Mouse (Mus musculus) heart, adult 11 months (tissue): ENCODE measurements around the gene Uhrf1bp1.
"Not testable (repeated sequence)": the region's sequence is repeated elsewhere in the genome, so short reads cannot be mapped to it uniquely, and the experiment has no call there.

ENCODE experiments used
- DNase-seq: peaks from one replicate; pipeline ENCODE4 v3.0.0; 2022

Uhrf1bp1 gene

DNA sequence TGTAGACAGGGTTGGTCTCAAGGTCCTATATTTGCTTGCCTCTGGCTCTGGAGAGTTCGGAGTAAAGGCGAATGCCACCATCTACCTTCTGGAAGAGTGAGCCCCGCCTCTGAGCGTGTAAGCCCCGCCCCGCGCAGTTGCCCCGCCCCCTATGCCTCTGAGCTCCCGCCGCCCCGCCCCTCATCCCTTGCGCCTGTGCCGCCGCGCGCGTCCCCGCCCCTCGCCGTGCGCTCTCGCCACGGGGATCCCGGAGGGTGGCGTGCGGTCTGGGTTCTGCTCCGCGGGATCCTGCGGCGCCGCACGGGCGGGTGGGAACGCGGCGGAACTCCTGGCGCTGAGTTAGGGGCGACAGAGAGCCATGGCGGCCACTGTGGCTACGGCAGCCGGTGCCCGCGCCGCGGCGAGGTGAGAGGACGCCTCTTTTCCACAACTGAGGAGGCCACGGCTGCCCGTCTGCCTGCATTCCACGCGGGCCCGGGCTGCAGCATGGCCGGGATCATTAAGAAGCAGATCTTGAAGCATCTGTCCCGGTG lies at the start of gene Uhrf1bp1:
Gene Uhrf1bp1, plus strand, starts transcription at position 177 of the 533 bp plus-strand sequence.
- peak; percentile 98 for DNase-seq

DNA sequence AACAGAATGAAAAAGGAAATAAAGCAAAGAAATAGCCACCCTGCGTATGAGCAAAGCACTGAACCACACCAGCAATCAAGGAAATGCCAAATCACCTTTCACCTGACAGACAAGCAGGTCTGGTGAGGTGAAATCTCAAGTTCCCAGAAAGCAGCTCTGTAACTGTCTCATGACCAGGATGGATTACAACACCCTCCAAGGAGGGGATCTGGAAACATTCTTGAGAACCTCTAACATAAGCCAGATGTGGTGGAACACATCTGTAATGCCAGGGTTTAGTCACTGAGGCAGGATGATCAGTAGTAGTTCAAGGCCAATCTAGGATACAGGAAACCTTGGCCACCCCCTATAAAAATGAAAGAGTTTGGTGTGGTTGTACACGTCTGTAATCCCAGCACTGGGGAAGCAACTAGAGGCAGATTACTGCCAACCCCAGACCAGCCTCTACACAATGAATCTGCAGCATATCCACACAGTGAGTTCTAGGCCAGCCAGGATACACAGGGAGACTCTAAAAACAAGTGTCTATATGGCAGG lies 48.6 kb upstream of the Uhrf1bp1 start:
- no peak for DNase-seq

DNA sequence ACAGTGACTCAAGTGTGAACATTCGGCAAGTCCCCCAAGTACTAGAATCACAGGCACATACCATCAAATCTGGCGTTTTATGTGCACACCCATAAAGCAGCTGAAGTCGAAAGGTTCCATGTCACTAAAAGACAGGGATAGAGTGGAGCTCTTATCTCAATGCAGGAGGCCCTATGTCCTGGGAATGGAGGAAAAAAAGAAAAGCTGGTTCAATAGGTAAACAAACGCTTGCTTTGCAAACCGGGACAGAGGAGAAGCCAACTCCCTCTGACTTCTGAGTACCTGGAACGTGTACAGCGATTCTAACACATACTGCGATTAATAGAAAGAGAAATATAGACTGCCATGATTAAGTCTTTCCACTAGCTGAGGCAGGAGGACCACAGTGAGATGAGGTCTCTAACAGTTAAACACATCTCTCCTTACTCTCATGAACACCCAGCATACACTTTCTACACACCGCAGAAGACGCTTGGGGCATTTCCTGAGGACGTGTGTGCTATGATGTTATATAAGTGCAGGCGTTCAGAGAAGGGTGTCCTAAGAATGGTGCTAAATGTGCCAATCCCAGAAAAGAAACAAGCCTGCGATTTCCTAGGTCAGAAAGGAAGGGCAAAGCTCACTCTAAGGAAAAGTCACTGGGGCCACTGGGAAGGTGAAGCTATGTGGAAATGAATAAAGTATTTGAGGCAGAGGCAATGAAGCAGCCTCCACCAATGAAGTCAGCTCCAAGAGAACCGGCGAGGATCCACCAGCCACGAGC lies 45.5 kb upstream of the Uhrf1bp1 start:
- DNase-seq = no peak

DNA sequence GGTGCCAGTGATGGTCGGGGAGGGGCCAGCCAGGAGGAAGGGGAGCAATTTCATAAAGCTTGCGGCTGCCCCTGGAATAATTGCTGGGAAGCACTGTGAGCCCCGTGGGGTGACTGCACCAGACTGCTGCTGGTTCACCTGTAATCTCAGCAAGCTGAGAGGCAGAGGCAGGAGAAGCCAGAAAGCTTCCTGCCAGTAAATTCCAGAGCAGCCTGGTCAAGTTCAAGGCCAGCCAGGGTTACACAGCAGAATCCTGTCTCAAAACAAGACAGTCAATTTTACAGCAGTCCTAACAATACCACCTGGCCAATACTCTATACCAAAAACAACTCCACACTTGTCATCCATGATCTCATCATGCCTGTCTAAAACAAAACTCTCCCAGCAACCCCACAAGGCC lies 44.3 kb upstream of the Uhrf1bp1 start:
- DNase-seq = no peak

DNA sequence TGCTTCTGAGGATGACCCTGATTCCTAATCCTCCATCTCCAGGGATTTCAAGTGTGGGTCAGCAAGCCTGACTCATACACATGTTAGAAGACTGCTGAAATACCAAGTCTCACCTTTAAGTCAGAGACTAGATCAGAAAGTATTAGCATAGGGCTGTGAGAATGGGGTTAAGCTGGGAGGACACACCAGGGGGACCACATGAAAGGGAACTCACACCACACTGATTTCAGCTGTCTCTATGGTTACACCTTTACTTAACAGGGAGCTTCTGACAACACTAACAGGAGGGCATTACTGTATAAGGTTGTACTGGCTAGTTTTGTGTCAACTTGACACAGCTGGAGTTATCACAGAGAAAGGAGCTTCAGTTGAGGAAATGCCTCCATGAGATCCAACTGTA lies 41.6 kb upstream of the Uhrf1bp1 start:
- DNase-seq = no peak

DNA sequence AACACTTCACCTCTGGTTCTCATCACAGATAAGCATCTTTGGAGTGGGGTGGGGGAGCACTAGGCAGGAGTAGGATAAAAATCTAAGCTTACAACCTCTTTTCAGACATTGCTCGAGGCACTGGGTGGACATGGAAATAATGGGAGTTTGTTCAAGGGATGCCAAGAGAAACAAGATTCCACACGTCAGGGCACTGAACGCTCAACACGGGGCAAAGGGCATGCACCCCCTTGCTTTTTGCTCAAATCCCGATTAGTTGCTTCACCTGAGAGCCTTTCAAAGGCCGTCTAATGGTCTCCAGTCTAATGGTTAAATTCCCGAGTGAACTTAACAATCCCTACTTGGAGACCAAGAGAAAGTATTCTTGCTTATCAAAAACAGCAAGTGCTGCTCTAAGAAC lies 37.2 kb upstream of the Uhrf1bp1 start:
- DNase-seq = no peak

DNA sequence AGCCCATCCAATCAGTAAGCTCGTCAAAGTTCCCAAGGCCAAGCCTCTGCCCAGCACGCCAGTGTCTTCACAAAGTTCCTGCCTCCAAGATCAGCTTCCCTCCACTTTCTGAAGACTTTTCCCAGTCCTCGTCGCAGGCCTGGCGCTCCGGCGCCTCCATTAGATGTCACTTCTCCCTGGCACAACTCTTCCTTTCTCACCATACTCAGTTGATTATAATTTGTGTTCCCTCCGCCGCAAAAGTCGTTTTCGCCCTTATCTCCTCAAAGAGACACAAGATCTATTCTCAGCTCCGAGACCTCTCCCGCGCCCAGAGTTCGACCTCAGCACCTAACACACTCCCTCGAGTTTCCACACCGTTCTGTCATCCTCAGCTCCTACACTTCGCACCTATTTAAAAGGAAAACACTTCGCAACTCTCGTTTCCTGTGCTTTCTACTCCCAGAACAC lies 36.7 kb upstream of the Uhrf1bp1 start:
- DNase-seq = no peak

DNA sequence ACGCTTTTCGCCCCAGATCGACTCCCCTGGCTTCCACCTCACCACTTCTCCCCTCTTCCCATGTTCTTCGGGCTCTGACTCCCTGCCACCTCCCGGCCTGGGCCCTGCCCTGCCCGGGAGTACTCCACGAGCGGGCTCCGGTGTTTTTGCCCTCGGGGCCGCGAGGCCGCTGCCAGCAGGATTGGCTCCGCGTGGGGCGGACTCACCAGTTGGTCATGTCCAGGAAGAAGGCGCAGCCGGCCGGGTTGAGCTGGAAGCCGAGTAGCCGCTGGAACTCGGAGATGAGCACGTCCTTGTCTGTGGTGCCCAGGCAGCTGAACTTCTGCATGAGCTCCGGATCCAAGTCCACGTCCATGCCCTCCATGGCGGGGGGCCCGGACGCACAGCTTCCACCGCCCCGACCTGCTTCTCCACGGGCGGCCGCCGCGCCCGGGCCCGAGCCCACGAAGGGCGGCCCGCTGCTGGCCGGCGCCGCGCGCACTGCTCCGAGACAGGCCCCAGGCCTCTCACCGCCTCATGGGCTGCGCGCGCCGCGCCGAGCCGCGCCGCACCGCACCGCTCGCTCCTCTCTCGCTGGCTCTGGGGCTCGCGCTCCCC lies 36.2 kb upstream of the Uhrf1bp1 start:
- peak; percentile 97 for DNase-seq

DNA sequence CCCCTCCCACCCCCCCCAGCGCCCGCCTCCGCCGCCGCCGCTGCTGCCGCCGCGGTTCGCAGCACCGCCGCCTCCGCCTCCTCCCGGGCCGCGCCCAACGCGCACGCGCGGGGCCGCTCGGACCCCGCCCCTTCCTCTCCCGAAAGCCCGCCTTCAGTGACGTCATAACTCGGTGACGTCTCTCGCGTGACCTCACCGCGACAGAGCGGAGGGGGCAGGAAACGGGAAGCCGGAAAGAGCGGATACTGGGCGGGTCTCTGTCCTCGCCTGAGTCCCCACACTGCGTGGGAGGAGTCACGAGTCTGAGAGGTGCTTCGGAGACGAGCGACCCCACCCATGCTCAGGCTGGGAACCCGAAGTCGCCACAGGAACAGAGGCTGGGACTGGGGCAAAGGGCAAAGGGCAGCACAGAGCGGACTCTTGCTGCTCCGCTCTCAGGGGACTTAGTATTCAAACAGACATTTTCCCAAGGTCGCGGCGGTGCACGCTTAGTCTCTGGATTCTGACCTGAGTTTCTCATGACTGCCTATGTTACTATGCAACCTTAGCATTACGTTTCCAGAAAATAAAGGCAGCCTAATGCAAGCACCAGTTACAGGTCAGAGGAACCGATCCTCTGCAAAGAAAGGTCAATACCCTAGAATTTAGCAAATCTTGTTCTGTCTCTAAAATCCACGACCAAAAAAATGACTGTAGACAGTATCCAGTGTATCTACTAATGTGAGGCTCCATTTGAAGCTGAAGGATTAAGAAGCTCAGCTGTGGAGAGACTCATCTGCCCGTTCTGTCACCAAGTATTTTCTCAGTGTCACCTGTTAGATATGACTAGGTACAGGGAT lies 35.5 kb upstream of the Uhrf1bp1 start, which contains the start of gene D17Wsu92e:
Gene D17Wsu92e, minus strand, starts transcription at position 81 of the 839 bp plus-strand sequence.
- DNase-seq = peak; percentile 100

DNA sequence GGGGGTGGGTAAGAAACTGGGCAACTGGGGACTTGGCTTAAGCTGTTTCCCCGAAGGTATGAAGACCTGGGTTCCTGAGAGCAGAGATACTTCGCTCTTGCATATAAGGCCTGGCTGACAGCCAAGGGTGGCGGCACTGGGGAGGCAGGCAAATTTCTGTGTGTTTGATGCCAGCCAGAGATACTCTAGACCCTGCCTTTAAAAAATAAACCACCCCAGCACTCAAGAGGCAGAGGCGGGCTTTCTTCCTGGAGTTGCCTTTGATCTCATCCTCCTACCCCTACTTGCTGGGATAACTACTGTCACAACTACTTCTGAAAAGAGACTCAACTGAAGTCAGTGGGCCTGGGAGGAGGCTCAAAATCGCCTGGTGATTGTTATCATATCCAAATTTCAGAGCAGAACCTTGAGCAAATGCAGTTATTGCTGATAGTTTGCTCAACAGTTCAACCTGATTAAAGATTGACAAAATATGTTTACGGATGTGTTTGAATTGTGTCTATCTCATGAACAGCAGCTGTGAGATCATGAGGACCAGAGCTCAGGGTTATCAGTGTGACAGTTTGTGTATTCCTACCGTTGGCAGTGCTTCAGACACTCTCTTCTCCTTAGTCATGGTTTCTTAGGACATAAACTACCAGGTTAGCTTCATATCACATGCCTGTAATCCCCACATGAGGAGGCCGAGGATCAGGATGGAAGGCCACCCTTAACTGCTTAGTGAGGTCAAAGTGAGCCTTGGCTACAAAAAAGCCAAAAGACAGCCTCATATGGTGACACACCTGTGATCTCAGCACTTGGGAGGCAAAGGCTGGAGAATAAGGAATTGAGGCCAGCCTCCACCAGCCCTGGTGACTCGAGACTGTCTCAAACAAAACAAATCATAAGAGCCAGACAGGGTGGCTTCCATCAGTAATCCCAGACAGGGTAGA lies 34.6 kb upstream of the Uhrf1bp1 start:
- peak; percentile 92 for DNase-seq

DNA sequence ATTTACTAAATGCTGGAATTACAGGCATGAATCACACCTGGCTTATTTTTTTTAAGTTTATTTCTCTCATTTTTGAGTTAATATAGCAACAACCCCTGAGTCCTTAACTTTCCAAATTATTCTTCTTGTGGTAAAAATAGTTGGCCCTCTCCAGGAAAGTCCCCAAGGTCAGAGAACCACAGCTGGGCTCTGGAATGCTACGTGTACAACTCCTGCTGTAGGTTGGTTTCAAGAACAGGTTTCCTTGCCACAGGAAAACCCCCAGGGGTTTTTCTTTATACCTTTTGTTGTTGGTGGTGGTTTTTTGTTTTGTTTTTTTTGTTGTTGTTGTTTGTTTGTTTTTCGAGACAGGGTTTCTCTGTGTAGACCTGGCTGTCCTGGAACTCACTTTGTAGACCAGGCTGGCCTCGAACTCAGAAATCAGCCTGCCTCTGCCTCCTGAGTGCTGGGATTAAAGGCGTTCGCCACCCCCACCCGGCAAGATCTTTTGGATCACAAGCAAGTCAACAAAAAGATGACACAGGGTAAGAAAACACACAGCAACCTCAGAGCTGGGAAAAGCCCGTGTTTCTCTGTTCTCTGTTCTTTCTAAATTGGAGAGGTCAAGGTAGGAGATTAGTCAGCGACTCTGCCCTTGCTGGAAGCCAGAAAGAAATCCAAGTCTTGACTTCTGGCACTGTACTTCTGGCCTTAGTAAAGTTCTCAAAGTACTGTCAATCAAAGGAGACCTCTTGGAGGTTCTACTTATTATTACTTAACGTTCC lies 32.9 kb upstream of the Uhrf1bp1 start:
- DNase-seq = peak; percentile 87

DNA sequence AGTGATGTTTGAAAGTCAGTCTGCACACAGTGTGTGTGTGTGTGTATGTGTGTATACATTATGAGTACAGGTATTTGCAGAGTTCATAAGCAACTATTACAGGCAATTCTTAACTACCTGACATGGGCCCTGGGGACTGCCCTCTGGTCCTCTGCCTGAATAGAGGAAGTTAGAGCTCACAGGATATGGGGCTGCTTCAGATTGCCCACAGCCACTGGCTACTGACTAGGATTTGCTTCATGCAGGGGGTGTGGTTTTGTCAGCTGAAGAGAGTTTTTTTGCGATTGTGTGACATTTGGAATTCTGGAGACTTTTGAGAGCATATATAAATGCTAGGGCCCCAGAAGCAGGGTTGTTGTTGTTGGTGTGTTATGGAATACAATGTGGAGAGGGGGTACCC lies 31.3 kb upstream of the Uhrf1bp1 start:
- DNase-seq = no peak

DNA sequence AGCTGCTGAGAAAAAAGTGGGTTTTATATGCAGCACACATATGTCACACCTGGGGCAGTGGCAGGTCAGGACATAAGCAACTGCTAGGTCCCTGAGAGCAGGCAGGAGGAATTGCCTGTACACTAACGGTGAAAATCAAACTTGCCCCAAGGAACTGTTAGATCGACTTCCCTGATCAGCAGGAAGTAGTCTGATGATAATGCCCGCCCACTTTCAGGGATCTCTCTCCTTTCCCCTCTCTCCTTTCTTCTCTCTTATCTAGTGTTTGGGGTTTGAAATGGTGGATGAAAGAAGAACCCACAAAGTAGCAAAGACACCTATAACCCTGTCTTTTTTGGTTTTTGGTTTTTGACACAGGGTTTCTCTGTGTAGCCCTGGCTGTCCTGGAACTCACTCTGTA lies 30.7 kb upstream of the Uhrf1bp1 start:
- no peak for DNase-seq

DNA sequence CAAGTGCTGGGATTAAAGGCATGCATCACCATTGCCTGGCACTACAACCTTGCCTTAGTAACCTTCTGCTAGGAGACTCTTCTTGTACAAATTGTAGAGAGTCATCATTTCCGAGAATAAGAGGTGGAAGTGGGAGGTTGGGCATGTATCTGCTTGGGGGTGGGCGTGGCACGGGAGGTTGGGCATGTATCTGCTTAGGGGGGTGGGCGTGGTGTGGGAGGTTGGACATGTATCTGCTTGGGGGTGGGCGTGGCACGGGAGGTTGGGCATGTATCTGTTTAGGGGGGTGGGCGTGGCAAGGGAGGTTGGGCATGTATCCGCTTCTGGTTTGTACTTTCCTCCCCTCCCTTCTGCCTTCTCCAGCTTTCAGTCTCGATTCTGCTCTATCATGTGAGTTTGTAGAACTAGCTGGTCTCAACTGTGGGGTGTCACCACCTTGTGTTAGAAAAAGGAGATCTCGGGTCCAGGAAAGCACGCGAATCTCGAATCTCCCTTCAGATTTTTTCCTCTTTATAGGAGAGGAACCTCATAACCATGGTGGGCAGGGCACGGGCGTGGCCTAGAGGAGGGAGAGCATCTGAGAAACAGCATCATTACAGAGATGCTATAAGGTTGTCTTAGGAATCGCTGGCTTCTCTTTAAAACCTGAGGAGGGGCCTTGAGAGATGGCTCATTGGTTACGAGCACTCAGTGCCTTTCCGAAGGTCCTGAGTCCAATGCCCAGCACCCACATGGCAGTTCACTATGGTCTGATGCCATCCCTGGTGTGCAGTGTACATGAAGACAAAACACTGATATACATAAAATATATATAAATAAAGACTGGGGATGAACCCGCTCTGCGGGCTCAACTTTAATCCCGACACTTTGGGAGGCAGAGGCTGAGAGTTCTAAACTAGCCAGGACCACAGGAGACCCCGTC lies 30.0 kb upstream of the Uhrf1bp1 start:
- peak; percentile 98 for DNase-seq

DNA sequence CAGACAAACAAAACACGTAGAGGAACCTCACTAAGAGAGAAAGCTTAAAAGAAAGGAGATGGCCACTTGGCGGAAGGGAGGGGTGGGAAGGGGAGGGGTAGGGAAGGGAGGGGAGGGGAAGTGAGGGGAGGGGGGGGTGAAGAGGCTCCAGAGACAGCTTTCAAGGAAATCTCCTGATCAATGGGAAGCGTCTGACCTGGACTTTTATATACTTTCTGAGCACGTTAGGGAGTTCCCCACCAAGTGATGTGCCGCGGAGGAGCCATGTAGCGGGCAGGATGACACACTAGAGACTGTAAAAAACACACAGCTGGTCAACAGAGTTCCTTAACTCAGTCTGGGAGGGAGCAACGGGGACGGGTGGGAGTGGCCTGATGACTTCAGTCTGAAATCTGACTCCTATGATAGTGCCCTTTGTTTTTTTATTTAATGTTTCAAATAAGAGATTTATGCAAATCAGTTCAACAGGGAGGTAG lies 29.3 kb upstream of the Uhrf1bp1 start:
- DNase-seq = peak; percentile 96

DNA sequence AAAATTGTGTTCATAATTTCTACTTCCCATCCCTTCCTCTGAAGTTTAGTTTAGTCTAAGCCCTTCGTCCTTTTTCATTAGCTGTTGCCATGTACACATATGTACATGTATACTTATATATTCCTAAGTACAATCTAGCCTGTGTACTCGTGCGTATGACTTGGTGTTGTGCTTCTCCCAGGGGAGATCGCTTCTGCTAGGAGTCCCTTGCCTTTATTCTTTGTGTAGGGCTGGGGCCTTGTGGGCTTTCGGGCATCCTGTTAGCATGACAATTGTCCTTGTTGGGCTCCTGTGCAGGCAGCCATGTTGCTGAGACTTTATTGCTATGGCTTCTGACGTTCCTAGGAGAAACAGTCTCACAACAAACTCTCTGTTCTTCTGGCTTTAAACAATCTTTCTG lies 28.7 kb upstream of the Uhrf1bp1 start:
- no peak for DNase-seq

DNA sequence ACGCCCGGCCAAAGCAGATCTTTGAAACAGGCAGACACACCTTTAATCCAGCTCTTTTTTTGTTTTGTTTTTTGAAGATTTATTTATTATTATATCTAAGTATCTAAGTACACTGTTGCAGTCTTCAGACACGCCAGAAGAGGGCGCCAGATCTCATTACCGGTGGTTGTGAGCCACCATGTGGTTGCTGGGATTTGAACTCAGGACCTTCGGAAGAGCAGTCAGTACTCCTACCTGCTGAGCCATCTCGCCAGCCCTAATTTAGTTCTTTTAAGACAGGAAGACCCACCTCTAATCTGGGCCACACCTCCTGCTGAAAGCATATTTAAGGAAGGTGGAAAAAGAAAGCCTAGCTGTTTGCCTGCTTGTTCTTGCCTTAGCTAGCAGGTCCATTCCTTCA lies 25.8 kb upstream of the Uhrf1bp1 start:
- DNase-seq = no peak

DNA sequence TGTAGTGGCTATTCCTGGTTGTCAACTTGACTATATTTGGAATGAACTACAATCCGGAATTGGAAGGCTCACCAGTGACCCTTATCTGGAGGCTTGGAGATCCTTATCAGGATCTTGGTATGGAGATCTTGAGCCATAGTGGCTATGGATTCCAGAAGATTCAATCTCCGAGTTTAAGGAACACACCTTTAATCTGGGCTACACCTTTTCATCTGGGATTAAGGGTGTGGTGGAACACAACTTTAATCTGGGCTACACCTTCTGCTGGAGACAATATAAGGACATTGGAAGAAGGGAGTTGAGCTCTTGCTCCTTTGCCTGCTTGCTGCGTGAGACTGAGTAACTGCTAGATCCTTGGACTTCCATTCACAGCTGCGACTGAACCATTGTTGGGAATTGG lies 18.4 kb upstream of the Uhrf1bp1 start, which contains the start of gene Snrpc:
Gene Snrpc, plus strand, starts transcription at position 301 of the 400 bp plus-strand sequence.
- DNase-seq = not testable (repeated sequence)

DNA sequence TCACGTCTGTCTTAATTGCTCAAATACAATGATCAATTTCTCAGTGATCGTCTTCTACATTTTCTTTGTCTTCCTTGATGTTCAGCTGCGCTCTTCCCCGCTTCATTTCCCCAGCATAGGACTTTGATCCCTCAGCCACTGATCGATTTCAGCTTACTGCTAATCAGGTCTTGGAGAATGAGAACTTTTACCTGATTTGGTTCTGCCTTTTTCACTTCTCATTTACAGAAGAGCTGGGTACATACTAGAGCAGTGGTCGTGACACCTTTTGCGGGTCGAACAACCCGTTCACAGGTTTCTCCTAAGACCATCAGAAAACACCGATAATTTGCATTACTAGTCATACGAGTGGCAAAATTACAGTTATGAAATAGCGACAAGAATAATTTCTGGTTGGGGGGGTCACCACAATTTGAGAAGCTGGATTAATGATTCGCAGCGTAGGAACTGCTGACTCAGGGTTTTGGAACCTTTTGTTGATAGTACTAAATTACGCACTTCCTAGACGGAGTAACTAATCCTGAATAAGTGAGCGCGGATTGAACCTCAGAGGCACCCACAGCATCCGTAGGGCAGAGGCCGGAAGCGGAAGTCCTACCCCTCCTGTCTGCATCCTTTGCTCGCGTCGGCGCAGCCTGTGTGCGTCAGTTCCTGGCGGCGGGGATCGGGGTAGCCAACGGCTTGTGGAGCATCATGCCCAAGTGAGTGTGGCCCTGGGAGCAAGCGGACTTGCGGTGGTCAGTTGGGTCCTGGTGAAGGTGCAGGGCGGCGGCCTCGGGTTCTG lies 16.6 kb upstream of the Uhrf1bp1 start:
- peak; percentile 100 for DNase-seq
